Mouse (Mus musculus): ENCODE results near the gene Aip.

GRCm38 (mm10) chr19:4096642-4097440 is 28.8 kb downstream of the Aip start, which contains the start of gene Cdk2ap2:
- TF ChIP-seq CTCF (IDR thresholded peaks at IDR 0.05; ENCODE audit: low read depth, low read length) (no peak), TAL1 (conservative IDR thresholded peaks at IDR 0.05; ENCODE audit: low read depth, low read length) (no peak), GATA1 (IDR thresholded peaks at IDR 0.05; ENCODE audit: borderline replicate concordance, low read length) (no peak), POLR2AphosphoS5 (IDR thresholded peaks at IDR 0.05; ENCODE audit: insufficient replicate concordance, low read depth, low read length) (no peak)
